In genomic region chr9:113645837-113646169, GRCm38 (mm10) we compare ENCODE assay signal across 8 mouse cellular contexts.
DNase-seq lines count a peak whose midpoint lies in the region; ATAC-seq and TF ChIP-seq lines count a peak whose summit lies in the region.
"Had no signal": no experiment of that assay in that cellular context is flagged by ENCODE, and none has a peak within 500 bp of the region (broad histone marks: within the 10 kb centered on the region; RNA-seq: fewer than 3 reads in every experiment).

No protein-coding gene starts in this region.

- peak overlapping the region; percentile 25; the same call in 1 of the 2 replicates for H3K27ac ChIP-seq in left cerebral cortex, adult 2 months
- H3K27ac ChIP-seq in hindbrain, embryonic 13.5 days: no peak overlapping the region
- no peak overlapping the region for H3K27ac ChIP-seq in limb, embryonic 15.5 days
- H3K27ac ChIP-seq in neural tube, embryonic 15.5 days (replicated peaks): no peak overlapping the region
- H3K27ac ChIP-seq: liver, embryonic 13.5 days had no signal

- 46% methylated on average over 5 of the region's 5 CpGs for WGBS in hindbrain, embryonic 13.5 days
- 34% methylated on average over 5 of the region's 5 CpGs for WGBS in limb, embryonic 15.5 days
- WGBS in neural tube, embryonic 15.5 days: 38% methylated on average over 5 of the region's 5 CpGs

- H3K36me3 ChIP-seq in hindbrain, embryonic 13.5 days: no peaks in the 10 kb centered on the region
- no peaks in the 10 kb centered on the region for H3K36me3 ChIP-seq in limb, embryonic 15.5 days
- no peaks in the 10 kb centered on the region for H3K36me3 ChIP-seq in neural tube, embryonic 15.5 days
- H3K36me3 ChIP-seq: liver, embryonic 13.5 days had no signal

- H3K9ac ChIP-seq in hindbrain, embryonic 13.5 days: no peak overlapping the region
- H3K9ac ChIP-seq in limb, embryonic 15.5 days: no peak overlapping the region
- no peak overlapping the region; the same call in 1 of the 2 replicates for H3K9ac ChIP-seq in neural tube, embryonic 15.5 days (replicated peaks)
- H3K9ac ChIP-seq: liver, embryonic 13.5 days had no signal

- H3K4me2 ChIP-seq in hindbrain, embryonic 13.5 days: no peak overlapping the region
- H3K4me2 ChIP-seq in limb, embryonic 15.5 days: no peak overlapping the region
- H3K4me2 ChIP-seq in neural tube, embryonic 15.5 days: no peak overlapping the region
- H3K4me2 ChIP-seq: liver, embryonic 13.5 days had no signal

- no peaks in the 10 kb centered on the region for H3K9me3 ChIP-seq in hindbrain, embryonic 13.5 days
- H3K9me3 ChIP-seq in limb, embryonic 15.5 days: no peaks in the 10 kb centered on the region
- no peaks in the 10 kb centered on the region for H3K9me3 ChIP-seq in neural tube, embryonic 15.5 days (replicated peaks)
- H3K9me3 ChIP-seq: liver, embryonic 13.5 days had no signal

- intact Hi-C loops in left cerebral cortex, adult 2 months (cut with DNase I): loop anchor here (5.0 to 10.0 kb wide), 2 partner anchors 831 to 1704 kb away; no protein-coding TSS in a partner anchor
- intact Hi-C loops in left cerebral cortex, postnatal 10 days (cut with DNase I): loop anchor here (10.0 kb wide), 1 partner anchor 1411 kb away; the partner anchor contains the start of gene Arpp21

- TF ChIP-seq CTCF in left cerebral cortex, adult 2 months (IDR thresholded peaks at IDR 0.05): no peak

- H3K27me3 ChIP-seq in hindbrain, embryonic 13.5 days: no peaks in the 10 kb centered on the region
- H3K27me3 ChIP-seq in limb, embryonic 15.5 days: no peaks in the 10 kb centered on the region
- H3K27me3 ChIP-seq in neural tube, embryonic 15.5 days (replicated peaks): no peaks in the 10 kb centered on the region
- H3K27me3 ChIP-seq: liver, embryonic 13.5 days had no signal

- no peak overlapping the region for H3K4me3 ChIP-seq in left cerebral cortex, adult 2 months
- H3K4me3 ChIP-seq in hindbrain, embryonic 13.5 days: no peak overlapping the region
- H3K4me3 ChIP-seq in limb, embryonic 15.5 days: no peak overlapping the region
- H3K4me3 ChIP-seq in neural tube, embryonic 15.5 days (replicated peaks): no peak overlapping the region
- H3K4me3 ChIP-seq: liver, embryonic 13.5 days had no signal

- ATAC-seq in hindbrain, embryonic 13.5 days (ENCODE audit: low FRiP score): peak; percentile 62
- 0 out of 2 replicates have a peak, but pooled peaks have one; percentile 3 for ATAC-seq in limb, embryonic 15.5 days (ENCODE audit: insufficient number of reproducible peaks, low FRiP score, low TSS enrichment, low read depth)
- peak; percentile 54; the same call in 1 of the 2 replicates for ATAC-seq in neural tube, embryonic 15.5 days (ENCODE audit: low FRiP score)

- H3K4me1 ChIP-seq in hindbrain, embryonic 13.5 days (replicated peaks): peaks cover 13% of the 10 kb centered on the region; the same call in 1 of the 2 replicates
- H3K4me1 ChIP-seq in limb, embryonic 15.5 days: peaks cover 6% of the 10 kb centered on the region; the same call in 1 of the 2 replicates
- H3K4me1 ChIP-seq in neural tube, embryonic 15.5 days: peaks cover 17% of the 10 kb centered on the region
- H3K4me1 ChIP-seq: liver, embryonic 13.5 days had no signal

- no peak for DNase-seq in left cerebral cortex, adult 2 months (ENCODE audit: extremely low spot score in 1 of 2, low spot score in 2 of 2)
- DNase-seq in left cerebral cortex, postnatal 10 days (ENCODE audit: extremely low spot score in 1 of 2, low spot score in 2 of 2): no peak
- DNase-seq in layer of hippocampus, adult 11-12 months (ENCODE audit: low spot score): no peak
- no peak for DNase-seq in layer of hippocampus, adult 9-10 months (ENCODE audit: low spot score)
- DNase-seq: liver, embryonic 13.5 days had no signal

Comparison
In these comparisons a context has a peak if more than half of its experiments do, and no peak if none do; other contexts are left out.
1. ATAC-seq: peak in every context shown above with its lines; median percentile 62 in hindbrain, embryonic 13.5 days; 54 in neural tube, embryonic 15.5 days; 3 in limb, embryonic 15.5 days.